Mouse (Mus musculus) hindbrain, embryonic 11.5 days (tissue): ENCODE results near the gene Tlr13. TPM values are rescaled to one million over a fixed set of nuclear protein-coding genes. Genes with fewer than 3 reads are reported as not detected.

ENCODE experiments used
- ATAC-seq: fragments of 200-750 bp; cut with Nextera tagmentation; 2 replicates; pipeline ENCODE4 v1.8.0; 2017; ENCODE audit warnings: mild to moderate bottlenecking, moderate TSS enrichment, moderate library complexity; ENCODE audit not compliant: low FRiP score
- DNase-seq: peaks from one replicate; pipeline ENCODE4 v3.0.0-alpha.2; 2015; ENCODE audit warnings: low spot score
- H3K27ac ChIP-seq: fragments of 300-500 bp; sonication (generic); 2 replicates; pipeline ENCODE4 v1.5.1; 2014; ENCODE audit warnings: mild to moderate bottlenecking, low read depth, low read length
- H3K27me3 ChIP-seq: fragments of 300-500 bp; sonication (generic); 2 replicates; pipeline ENCODE4 v1.6.1; 2014; ENCODE audit warnings: mild to moderate bottlenecking, low read length, moderate library complexity, mixed read lengths; ENCODE audit not compliant: control insufficient read depth, insufficient read depth
- H3K36me3 ChIP-seq: fragments of 300-500 bp; sonication (generic); 2 replicates; pipeline ENCODE4 v1.6.1; 2014; ENCODE audit warnings: mild to moderate bottlenecking, low read length, moderate library complexity, mixed read lengths; ENCODE audit not compliant: control insufficient read depth, insufficient read depth
- H3K4me1 ChIP-seq: fragments of 300-500 bp; sonication (generic); replicated peaks from 2 replicates; pipeline ENCODE4 v1.6.1; 2014; ENCODE audit warnings: low read length, mixed read lengths; ENCODE audit not compliant: control insufficient read depth, insufficient read depth
- H3K4me2 ChIP-seq: fragments of 300-500 bp; sonication (generic); replicated peaks from 2 replicates; pipeline ENCODE4 v1.6.1; 2014; ENCODE audit warnings: mild to moderate bottlenecking, low read depth, low read length
- H3K4me3 ChIP-seq: fragments of 300-500 bp; sonication (generic); 2 replicates; pipeline ENCODE4 v1.5.1; 2014; ENCODE audit warnings: low read depth, low read length
- H3K9ac ChIP-seq: fragments of 300-500 bp; sonication (generic); 2 replicates; pipeline ENCODE4 v1.6.1; 2014; ENCODE audit warnings: low read depth, low read length
- H3K9me3 ChIP-seq: fragments of 300-500 bp; sonication (generic); 2 replicates; pipeline ENCODE4 v1.6.1; 2016; ENCODE audit warnings: low read length; ENCODE audit not compliant: control insufficient read depth
- WGBS: fragments of 180-500 bp; shearing (Covaris S2); extraction: QIAGEN DNeasy Blood & Tissue Kit; methylation state at CpG from one replicate; pipeline ENCODE4 v1.1.7; 2014; 5-methylcytosine and 5-hydroxymethylcytosine counted together
- polyA plus RNA-seq: library from polyadenylated mRNA; unstranded; fragments of >200 nt; fragmentation: Nextera tagmentation; extraction: Ambion mirVana; gene quantifications from 2 replicates; pipeline ENCODE4 v1.2.1, GENCODE M21; 2014

Gene Tlr13
- polyA plus RNA-seq, 1 experiment from 2014 or later: 0.51 TPM

DNA sequence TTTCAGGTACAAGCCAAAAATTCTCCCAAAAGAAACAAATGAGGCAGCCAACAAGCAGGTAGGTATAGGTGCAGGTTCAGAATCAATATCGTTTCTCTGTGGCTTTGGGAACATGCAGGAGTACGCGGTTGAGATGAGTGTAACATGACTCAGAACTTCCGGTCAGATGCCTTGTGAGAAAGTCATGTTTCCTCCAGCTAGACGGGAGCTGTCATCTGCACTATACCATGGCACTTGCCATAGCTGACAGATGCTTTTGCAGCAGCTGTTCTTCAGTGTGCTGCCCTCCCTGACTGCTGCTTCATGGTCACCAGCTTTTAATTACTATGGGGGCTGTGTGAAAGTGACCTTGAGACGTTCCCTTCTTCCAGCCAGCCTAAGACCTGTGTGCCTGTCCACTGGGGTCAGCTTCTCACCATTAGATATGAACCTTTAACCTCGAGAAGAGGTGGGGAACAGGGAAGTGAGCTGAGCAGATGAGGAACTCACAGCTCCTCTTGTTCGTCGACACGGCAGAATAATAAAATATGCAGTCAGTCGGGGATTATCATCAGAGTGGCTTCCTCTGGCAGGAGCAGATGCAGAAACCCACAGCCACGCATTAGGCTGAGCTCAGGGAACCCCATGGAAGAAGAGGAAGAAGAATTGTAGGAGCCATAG, 7.0 kb upstream of the Tlr13 start:
- no peaks in the 10 kb centered on the region for H3K4me1 ChIP-seq
- H3K4me3 ChIP-seq: no peak overlapping the region
- H3K27me3 ChIP-seq: no peaks in the 10 kb centered on the region
- ATAC-seq (no peak), DNase-seq (no peak)
- no peaks in the 10 kb centered on the region for H3K36me3 ChIP-seq
- WGBS: 69% methylated on average over 12 of the region's 12 CpGs
- no peaks in the 10 kb centered on the region for H3K9me3 ChIP-seq
- no peak overlapping the region for H3K9ac ChIP-seq
- H3K27ac ChIP-seq: no peak overlapping the region
- H3K4me2 ChIP-seq: no peak overlapping the region

- H3K9ac ChIP-seq: no peak overlapping the region
- H3K9me3 ChIP-seq: no peaks in the 10 kb centered on the region
- DNase-seq (no peak), ATAC-seq (no peak)
- H3K36me3 ChIP-seq: no peaks in the 10 kb centered on the region
- H3K27ac ChIP-seq: no peak overlapping the region
- H3K4me2 ChIP-seq: no peak overlapping the region
- no peak overlapping the region for H3K4me3 ChIP-seq
- no peaks in the 10 kb centered on the region for H3K27me3 ChIP-seq
- 83% methylated on average over 13 of the region's 13 CpGs for WGBS
- H3K4me1 ChIP-seq: no peaks in the 10 kb centered on the region
These were observed 3.5 kb upstream of the Tlr13 start for GRCm38 (mm10) chrX:106139309-106140070.

GRCm38 (mm10) chrX:106148185-106148584, 5.2 kb downstream of the Tlr13 start:
- Histone ChIP-seq H3K4me2 (no peak overlapping the region), H3K27ac (no peak overlapping the region), H3K9me3 (no peaks in the 10 kb centered on the region), H3K9ac (no peak overlapping the region), H3K4me1 (no peaks in the 10 kb centered on the region), H3K27me3 (no peaks in the 10 kb centered on the region), H3K4me3 (no peak overlapping the region), H3K36me3 (no peaks in the 10 kb centered on the region)
- DNase-seq (no peak), ATAC-seq (no peak)
- 67% methylated on average over 1 of the region's 1 CpGs for WGBS

- 94% methylated on average over 3 of the region's 3 CpGs for WGBS
- no peaks in the 10 kb centered on the region for H3K4me1 ChIP-seq
- H3K36me3 ChIP-seq: no peaks in the 10 kb centered on the region
- no peak overlapping the region for H3K9ac ChIP-seq
- no peak overlapping the region for H3K4me3 ChIP-seq
- ATAC-seq (no peak), DNase-seq (no peak)
- no peaks in the 10 kb centered on the region for H3K9me3 ChIP-seq
- H3K27me3 ChIP-seq: no peaks in the 10 kb centered on the region
- no peak overlapping the region for H3K4me2 ChIP-seq
- H3K27ac ChIP-seq: no peak overlapping the region
These were observed 6.5 kb downstream of the Tlr13 start for GRCm38 (mm10) chrX:106149460-106149859.

DNA sequence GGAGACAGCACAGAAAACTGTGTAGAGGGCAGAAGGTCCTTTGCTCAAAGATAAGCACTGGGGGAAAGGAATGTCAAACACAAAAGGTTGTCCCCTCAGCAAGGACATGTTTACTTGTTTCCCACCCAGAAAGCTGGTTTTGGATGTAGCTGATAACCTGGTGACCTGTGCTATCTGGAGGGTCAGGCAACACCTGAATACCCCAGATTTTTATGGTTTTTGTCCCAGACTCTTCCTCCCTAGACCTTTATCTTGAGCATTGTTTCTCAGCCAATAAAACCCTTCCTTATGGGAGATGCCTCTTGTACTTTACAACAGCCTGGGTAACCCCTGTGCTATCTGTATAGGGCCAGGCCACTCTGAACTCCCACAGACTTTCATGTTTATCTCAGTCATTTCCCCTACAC, 11.2 kb downstream of the Tlr13 start:
- no peaks in the 10 kb centered on the region for H3K36me3 ChIP-seq
- H3K4me1 ChIP-seq: no peaks in the 10 kb centered on the region
- ATAC-seq (no peak), DNase-seq (no peak)
- H3K27me3 ChIP-seq: no peaks in the 10 kb centered on the region
- H3K9me3 ChIP-seq: no peaks in the 10 kb centered on the region
- no peak overlapping the region for H3K27ac ChIP-seq
- H3K4me2 ChIP-seq: no peak overlapping the region
- no peak overlapping the region for H3K9ac ChIP-seq
- H3K4me3 ChIP-seq: no peak overlapping the region

DNA sequence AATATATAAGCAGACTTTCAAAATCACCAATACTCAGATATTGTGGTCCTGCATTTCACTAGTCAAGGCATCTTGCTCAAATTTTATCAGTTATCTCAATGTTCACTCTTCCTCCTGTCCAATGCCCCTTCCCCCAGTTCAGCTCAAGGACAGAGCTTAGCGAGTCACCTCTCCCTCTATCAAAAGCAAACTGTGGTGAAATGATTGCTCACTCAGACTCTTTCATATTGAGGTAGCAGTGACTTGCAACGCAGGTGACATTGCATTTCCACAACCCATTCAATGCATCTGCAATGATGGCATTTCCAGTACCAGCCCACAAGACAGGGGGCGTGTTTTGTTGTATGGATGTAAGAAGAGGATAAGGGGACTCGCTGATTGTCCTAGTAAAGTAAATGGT, 12.9 kb downstream of the Tlr13 start:
- Histone ChIP-seq H3K9me3 (no peaks in the 10 kb centered on the region), H3K4me2 (no peak overlapping the region), H3K4me1 (no peaks in the 10 kb centered on the region), H3K9ac (no peak overlapping the region), H3K27ac (no peak overlapping the region), H3K36me3 (no peaks in the 10 kb centered on the region), H3K27me3 (no peaks in the 10 kb centered on the region), H3K4me3 (no peak overlapping the region)
- WGBS: 72% methylated on average over 4 of the region's 4 CpGs
- no peak for DNase-seq
- ATAC-seq: no peak

DNA sequence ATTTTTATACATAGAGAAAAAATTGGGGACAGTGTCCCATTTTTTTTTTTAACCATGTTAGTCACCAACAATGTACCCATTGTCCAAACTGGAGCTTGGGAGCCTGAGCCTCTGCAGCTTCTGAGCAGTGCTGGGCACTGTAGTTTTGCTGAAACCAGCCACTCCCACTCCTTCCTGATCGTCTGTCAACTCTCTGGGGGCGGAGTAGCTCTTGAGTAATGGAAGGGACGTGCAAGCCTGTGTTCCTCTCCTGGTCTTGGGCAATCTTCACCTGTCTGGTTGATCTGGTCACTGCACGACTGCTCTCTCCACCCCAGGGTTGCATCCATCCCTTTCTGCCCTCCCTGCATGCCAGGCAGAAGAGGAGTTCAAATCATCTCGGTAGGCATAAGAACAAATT, 21.0 kb downstream of the Tlr13 start:
- Histone ChIP-seq H3K27ac (no peak overlapping the region), H3K9me3 (no peaks in the 10 kb centered on the region), H3K9ac (no peak overlapping the region), H3K27me3 (no peaks in the 10 kb centered on the region), H3K4me2 (no peak overlapping the region), H3K36me3 (no peaks in the 10 kb centered on the region), H3K4me3 (no peak overlapping the region), H3K4me1 (no peaks in the 10 kb centered on the region)
- WGBS: 63% methylated on average over 5 of the region's 5 CpGs
- DNase-seq: no peak
- ATAC-seq: no peak

DNA sequence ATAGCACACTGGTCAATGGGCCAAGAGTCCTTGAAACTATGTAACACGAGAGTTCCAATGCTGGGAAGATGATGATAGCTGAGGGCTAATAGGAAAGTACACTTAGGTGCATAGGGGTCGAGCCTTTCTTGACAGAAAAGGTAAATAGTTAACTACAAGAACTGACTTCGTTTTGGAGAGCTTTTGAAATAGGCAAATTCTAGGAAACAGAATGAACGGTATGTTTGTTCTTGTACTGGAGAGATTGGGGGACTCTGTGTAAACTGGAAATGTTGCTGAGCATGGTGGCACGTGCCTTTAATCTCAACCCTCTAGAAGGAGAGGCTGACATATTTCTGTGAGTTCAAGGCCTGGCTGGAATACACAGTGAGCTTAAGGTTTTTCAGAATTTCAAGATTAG, 21.6 kb downstream of the Tlr13 start:
- Histone ChIP-seq H3K4me1 (no peaks in the 10 kb centered on the region), H3K9ac (no peak overlapping the region), H3K36me3 (no peaks in the 10 kb centered on the region), H3K9me3 (no peaks in the 10 kb centered on the region), H3K4me3 (no peak overlapping the region), H3K27me3 (no peaks in the 10 kb centered on the region), H3K4me2 (no peak overlapping the region), H3K27ac (no peak overlapping the region)
- WGBS: 80% methylated on average over 5 of the region's 5 CpGs
- no peak for DNase-seq
- ATAC-seq: no peak

GRCm38 (mm10) chrX:106165089-106165488, 22.1 kb downstream of the Tlr13 start:
- no peak for ATAC-seq
- no peak for DNase-seq
- H3K36me3 ChIP-seq: no peaks in the 10 kb centered on the region
- no peaks in the 10 kb centered on the region for H3K27me3 ChIP-seq
- no peak overlapping the region for H3K4me2 ChIP-seq
- no peaks in the 10 kb centered on the region for H3K9me3 ChIP-seq
- H3K4me3 ChIP-seq: no peak overlapping the region
- no peaks in the 10 kb centered on the region for H3K4me1 ChIP-seq
- 67% methylated on average over 1 of the region's 1 CpGs for WGBS
- no peak overlapping the region for H3K9ac ChIP-seq
- H3K27ac ChIP-seq: no peak overlapping the region
